Mouse (Mus musculus) heart, adult 11 months (tissue): ENCODE measurements around the gene Trank1.

Experiments
- DNase-seq: peaks from one replicate; pipeline ENCODE4 v3.0.0; 2022

Trank1 gene

DNA sequence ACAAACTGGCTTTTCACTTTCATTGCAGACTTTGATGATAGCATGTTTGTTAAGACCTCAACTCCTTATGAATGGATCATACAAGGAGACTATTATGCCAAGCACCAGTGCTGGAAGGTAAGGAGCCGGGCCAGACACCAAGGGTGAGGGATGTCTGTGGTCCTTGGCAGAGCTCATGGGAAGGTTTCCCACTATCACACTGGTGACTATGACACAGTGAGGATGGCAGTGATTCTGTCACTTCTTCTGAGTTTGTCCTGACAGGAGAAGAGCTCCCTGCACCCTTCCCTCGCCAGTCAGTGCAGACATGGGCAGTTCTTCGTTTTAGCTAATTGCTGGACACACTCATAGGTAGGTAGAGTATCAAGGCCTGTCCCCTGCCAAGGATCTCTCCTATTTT, 71.5 kb downstream of the Trank1 start:
- peak; percentile 80 for DNase-seq

DNA sequence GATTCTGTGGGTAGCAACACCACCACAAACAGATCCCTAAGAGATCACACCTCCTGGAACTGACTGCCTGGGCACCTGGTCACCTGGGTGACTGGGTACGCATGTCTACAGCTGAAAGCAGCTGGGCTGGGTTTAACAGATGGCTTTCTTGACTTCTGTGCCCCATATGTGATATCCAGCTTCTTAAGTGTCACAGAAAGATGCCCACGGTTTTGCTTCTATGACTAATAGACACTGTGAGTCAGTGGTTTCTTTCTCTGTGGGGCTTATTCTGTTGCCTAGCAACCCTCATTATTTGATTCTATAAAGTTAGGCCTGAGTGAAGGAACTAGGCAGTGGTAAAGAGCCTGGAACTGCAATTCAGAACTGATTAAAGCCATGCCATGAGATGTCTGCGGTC, 72.2 kb downstream of the Trank1 start:
- DNase-seq = no peak

DNA sequence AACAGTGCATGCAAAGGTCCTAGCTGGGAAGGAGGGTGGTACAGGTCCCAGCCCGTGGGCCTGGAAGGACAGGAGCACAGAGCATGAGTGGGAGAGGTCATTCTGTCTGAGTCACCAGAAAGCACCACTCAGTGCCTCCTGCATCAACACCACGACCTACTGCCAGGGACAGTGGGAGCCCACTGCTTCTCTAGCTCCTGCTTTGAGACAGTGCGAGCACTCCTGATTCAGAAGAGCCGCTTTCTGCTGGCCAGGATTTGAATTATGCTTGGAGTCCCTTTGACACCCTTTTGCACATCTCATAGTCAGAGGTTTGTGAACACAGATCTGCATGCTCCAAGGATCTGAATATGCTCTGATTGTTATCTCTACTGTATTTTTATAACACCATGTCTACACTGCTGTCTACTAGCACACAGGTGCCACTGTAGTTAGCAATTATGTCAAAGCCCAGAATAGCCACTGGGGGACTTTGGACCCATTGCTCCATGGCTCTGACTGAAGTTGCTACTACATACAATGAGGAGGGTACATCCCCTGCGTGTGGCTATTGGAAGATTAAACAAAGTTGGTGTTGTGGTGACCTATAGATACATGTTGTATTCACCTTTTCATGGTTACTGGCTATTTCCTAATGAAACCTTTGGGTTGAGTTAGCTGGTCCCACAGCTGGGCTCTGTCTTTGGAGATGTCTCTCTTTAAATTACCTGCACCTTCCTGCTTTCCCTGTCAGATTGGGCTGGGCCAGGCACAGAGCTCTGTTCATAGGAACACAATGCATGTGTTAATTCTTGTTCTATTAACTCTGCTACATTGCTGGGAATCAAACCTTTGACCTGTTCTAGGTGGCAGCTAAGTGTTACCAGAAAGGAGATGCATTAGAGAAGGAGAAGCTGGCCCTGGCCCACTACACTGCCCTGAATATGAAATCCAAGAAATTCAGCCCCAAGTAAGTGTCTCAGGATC, 74.3 kb downstream of the Trank1 start:
- peak; percentile 70 for DNase-seq

DNA sequence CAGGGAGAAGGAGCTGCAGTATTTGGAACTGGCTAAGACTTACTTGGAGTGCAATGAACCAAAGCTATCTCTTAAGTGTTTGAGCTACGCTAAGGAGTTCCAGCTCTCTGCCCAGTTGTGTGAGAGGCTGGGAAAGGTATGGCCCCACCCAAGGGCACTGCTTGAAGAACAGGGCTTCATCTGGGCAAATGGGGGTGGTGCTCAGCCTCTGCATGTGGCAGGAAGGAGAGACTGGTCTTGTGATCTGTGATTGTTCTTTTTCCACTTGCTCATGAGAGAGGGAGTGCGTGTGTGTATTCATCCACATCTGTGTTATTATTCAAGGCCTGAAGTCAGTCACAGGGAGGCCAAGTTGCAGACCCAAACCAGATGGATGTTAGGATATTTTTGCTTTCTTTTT, 75.0 kb downstream of the Trank1 start:
- peak; percentile 50 for DNase-seq

DNA sequence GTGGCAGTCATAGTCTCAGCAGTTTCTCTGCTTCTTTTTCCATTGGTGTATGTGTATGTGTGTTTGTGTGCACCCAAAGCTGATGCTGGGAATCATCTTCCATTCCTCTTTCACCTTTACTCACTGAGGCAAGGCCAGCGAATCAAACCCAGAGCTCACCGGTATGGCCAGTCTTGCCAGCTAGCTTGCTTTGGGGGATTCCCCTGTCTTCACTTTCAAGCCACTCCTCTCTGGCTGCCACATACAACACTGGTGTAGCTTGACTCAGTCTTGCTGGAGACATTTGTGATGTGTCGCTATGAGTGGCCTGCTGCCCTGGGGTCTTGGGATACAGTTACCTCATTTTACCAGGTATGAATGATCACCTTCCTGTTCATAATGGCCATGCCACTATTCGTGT, 76.0 kb downstream of the Trank1 start:
- peak; percentile 75 for DNase-seq

DNA sequence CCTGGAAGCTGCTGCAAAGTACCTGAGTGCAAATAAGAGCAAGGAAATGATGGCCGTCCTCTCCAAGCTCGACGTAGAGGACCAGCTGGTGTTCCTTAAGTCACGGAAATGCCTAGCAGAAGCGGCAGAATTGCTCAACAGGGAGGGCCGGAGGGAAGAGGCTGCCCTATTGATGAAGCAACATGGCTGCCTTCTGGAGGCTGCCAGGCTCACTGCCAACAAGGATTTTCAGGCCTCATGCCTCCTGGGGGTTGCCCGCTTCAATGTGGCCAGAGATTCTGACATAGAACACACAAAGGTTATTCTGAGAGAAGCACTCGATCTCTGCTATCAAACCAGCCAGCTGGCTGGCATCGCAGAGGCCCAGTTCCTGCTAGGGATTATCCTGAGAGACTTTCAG, 78.5 kb downstream of the Trank1 start:
- DNase-seq = peak; percentile 78

DNA sequence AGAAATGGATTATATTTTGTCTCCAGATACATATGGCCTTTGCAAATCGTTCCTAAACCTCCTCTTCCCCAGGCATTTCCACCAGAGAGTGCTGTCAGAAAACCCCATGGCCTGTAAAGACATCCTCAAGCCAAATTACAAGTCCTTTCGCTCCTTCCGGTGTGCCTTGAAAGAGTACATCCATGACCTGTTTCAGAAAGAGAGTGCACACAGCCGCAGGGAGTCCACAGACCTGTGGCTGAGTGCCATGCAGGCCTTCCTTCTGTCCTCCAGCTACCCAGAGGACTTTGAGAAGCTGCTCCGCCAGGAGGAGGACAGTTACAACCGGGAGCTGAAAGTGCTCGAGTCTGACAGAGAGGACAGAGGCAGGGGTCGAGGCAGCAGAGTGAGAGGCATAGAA, 79.5 kb downstream of the Trank1 start:
- DNase-seq = peak; percentile 83

DNA sequence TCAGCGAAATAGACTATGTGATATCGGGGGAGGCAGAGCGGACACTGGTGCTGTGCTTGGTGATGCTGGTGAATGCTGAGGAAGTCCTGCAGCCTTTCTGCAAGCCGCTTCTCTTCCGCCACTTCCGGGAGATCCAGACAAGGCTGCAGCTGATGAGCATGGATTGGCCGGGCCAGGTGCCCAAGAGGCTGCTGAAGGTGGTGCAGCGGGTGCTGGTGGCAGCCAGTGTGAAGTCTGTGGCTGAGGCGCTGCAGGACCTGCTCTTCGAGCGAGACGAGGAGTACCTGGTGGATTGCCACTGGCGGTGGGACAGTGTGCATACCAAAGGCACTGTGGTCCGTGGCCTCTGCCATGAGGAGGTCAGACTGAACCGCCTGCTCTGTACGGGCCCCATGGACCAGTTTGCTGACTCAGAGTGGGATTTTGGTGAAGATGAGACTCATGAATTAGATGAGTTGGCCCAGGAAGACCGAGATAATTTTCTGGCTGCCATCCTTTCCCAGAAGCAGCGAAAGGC, 80.4 kb downstream of the Trank1 start:
- peak; percentile 78 for DNase-seq

DNA sequence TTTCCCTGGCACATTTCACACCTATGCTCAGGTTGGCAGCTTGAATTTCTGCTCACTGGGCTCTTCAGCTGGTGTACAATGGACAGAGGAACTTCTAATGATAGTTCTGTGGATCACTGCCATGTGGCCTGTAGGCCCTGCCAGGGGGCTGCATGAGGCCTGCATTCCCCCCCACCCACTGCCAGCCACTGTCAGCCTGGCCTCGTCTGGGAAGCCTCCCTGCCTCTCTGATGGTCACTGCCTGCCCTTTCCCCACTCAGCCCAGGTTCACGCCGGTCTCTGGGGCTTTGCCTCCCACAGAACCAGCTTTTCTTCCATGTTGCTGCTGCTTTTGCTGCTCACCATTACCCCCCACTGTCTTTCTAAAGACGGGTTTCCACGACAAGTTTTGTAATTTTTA, 83.7 kb downstream of the Trank1 start:
- DNase-seq = peak; percentile 73

DNA sequence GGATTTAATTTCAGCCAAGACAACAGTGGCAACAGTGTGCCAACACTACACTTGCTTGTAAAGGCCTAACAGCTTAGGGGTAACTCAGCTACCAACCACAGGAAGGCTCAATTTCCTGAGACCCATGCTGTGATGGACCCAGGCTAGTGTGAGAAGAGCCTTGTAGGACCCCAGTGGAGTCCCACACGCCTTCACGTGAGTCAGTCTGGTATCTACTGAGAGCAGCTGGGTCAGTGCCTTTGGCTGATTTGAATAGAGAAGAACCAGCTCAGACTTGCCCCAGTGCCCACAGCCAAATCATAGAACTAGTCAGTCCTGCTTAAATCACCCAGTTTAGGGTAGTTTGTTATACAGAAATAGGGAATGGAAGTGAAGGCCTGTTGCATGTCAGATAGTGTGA, 86.5 kb downstream of the Trank1 start:
- DNase-seq = no peak

DNA sequence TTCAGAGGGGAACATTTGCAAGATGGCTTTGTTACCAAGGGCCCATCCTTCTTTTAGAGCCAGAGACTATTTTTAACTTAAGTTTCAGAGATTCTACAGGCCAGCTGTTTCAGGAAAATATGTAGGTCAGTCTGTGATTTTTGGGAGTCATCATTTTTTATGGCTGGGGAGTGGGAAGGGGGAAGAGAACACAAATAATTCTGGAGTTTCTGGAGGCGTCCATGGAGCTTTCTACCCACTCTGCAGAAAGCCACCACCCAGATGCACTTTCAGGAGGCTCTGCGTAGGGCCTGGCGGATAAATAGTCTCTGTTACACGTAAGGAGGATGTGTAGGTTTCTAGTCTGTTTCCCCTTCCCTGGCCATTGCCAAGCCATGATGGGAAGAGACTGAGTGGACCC, 88.5 kb downstream of the Trank1 start:
- DNase-seq = no peak

DNA sequence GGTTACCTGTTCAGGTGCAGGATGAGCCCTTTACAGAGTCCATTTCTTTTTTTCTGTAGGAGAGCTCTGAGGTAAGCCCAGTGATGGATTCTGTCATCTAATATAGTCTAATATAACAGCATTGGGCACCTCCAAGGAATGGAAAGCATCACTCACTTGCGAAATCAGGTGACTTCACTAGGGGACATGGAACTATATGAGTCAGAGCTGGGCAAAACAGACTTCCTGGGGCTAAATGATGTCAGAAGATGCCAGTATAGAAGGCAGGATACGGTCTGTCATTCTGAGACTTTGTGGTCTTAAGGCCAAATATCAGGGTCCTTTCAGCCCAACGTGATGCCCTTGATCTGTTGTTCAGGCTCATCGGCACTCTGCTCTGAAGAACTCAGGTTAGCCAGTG, 91.6 kb downstream of the Trank1 start:
- DNase-seq = no peak

DNA sequence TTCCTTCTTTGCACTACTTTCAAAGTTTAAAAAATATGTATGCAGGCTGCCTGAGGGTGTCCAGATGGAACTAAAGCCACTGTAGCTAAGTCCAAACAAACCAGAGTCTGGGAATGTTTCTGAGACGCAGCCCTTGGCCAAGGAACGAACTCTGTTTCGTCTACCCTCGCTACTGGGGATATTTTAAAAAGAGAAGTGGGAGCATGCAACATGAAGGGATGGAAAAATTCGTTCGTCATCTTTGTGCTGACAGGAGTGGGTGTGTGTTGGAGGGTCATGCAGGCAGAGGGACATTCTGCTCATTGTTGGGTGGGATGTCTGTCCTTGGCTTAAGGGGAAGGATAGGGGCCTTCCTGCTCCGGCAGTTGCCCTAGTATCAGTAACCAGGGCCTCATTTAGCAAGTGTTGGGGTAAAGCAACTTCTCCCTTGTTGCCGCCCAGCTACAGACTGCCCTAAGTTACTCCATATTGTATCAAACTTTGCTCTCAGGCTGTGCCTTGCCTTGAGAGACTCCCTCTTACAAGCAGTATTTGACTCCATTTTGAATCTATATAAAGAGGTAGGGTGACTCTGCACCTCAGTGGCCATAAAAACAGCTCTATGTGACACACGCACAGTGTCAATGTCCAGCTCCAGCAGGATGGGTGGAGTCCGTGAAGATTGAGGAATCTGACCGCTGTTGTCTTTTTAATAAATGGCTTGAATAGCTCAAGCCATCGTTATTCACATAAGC, 93.0 kb downstream of the Trank1 start:
- DNase-seq = no peak

DNA sequence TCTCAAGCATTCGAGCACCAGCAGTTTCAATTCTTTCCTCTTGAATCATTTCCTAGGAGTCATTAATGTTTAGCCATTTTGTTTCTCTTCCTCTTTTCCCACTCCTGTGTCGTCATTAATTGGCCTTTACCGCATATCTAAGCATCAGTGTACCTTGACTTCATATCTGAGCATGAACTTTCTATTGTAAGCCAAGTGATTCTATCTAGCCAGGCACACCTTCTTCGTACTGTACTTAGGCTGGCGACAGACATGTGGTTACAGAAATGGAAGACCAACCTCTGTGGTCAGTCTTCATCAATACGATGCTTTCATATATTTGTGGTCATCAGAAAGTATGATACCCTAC, 93.5 kb downstream of the Trank1 start:
- no peak for DNase-seq

DNA sequence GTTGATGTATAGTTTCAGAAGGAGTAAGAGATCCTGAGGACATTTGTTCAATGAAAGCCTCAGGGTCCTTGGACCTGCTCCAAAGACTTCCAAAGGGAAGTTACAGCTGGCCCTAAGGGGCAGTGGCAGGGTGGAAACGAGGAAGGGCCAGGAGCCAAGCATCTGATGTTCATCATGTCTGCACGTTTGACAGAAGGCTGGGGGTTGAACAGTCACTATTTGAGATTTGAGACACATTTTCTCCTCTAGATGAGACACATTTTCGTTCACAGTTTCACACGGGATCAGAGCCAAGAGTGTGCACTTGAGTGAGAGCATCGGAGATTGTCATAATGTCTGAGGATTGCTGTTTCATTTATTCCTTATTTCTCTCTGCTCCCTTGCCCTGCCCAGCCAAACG, 96.5 kb downstream of the Trank1 start:
- DNase-seq = no peak

DNA sequence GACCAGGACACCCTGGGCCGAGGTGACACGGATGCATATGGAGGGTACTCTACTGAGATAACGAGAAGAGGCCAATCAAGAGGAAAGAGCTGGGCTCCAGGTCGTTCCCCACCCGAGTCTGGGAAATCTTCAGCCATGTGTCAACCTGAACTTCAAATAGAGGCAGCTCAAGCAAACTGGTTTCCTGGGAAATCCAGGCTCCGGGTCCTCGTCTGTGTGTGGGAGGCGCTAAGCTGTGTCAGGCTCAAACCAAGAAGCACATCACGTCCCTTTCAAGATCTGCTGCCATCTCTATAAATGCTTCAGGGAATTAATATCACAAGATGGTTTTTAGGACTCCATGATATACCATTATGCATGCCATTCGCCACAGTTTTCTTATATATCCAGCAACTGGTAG, 96.9 kb downstream of the Trank1 start:
- DNase-seq = no peak

DNA sequence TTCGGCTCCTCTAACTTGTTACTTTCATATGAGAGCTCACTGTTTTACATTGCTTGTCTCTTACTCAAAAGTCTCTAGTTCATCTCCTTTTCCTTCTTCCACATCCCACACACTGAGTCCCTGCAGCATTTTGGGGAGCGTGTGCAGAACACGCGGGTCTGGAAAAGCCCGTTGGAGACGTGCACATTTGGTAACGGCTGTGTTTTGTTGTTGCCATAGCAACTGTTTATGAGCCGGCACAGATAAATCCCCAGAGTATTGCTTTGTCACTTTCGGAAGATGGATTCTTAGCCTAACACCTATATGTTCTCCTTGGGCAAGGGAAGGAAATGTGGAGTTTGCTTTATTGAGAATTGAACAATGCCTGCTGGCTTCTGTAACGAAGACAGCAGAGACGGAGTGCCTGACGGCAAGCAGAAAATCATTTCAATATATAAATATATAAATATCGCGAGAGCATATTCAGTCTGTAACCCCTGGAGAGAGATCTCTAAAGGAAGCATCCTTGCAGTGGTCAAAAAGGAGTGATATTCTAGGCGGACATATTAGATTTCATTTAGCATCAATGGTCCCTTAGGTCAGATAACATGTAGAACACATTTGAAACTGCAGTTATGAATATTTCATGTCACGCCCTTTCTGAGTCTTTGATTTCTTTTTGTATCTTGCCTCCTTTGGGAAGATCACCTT, 101.1 kb downstream of the Trank1 start:
- no peak for DNase-seq

DNA sequence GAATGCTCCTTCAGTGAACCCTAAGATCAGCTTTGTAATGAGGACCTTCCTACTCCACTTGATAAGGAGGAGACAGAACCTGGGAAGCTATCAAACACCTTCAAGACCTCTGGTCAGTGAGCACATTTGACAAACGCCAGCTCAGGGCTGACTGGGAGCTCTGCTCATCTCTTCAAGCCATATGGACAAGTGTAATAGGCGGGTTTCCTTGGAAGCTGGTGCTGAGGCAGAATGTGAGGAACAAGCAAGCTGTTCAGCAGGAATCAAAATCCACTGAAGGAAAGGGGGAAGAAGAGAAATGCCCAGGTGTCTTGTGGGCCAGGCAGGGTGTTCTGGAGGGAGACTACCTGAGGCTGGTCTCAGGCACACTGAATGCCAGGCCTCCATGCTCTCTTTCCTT, 110.3 kb downstream of the Trank1 start:
- no peak for DNase-seq

DNA sequence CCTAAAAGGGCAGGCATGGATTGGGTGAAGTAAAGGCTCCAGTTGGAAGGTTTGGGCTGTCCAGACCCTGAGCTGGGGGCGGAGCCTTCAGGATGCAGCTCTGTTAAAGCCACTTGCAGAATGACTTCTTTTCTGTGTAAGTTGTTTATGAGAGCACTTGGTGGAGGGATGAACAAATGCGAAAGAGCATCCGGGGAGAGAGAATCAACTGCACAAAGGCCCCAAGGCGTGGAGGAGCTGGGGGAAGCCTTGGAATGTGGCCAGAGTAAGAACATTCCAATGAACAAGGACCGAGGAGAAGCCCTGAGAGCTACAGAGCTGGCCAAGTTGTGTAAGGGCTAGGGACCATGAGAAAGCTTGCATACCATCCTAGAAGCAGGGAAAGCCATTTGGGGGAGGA, 111.0 kb downstream of the Trank1 start:
- peak; percentile 85 for DNase-seq

DNA sequence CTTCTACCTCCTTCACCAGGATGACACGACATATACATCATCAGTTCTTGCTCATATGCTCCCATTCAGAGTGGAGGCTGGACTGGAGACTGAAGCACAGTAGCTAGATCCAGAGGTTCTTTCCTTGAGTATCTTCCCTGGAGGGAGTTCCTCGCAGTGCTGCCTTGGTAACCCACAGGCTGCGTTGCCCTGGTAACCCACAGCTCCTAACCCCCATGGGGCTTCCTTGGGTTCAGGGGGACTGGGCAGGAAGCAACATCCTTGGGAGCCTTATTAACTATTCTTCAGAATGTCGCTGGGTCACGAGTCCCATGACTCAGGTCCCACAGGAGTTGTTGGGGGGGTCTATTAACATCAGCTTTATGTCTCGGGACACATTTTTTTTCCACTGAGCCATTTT, 113.6 kb downstream of the Trank1 start:
- peak; percentile 98 for DNase-seq

DNA sequence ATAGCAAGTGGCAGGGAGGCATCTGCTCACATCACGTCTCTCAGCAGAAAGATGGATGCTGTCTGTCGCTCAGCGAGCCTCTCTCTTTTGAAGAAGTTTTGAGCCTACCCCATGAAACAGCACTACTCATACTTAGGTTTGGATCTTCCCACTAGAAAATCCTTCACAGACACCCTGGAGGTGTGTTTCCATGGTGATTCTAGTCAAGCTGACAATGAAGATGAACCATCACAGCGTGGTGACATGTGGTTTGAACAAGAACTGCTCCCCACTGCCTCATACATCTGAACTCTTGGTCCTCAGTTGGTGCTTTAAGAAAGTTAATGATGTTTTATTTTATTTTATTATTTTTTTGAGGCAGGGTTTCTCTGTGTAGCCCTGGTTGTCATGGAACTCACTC, 114.4 kb downstream of the Trank1 start:
- DNase-seq = no peak

DNA sequence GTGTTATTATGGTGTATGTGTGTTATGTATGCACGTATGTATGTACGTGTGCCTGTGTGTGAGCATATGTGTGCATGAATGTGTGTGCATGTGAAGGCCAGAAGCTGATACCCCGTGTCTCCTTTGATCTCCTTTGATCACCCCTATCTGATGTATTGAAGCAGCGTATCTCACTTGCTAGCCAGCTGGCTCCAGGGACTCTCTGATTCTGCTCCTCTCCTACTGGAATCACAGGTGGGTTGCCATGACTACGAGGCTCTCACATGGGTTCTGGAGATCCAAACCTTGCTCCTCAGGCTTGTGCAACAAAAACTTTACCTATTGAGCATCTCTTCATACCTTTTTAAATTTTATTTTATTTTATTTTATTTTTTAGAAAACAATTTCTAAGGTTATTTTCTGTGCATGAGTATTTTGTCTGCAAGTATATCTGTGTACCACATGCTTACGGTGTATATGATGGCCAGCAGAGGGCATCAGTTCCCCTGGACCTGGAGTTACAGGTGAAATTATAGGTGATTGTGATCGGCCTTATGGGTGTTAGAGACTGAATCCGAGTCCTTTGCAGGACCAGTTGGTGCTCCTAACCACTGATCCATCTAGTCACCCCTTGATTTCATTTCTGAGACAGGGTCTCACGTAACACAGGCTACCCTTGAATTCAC, 116.5 kb downstream of the Trank1 start:
- peak; percentile 82 for DNase-seq
